Mouse (Mus musculus): Measurements from ENCODE around the gene Ndufa9.

DNA sequence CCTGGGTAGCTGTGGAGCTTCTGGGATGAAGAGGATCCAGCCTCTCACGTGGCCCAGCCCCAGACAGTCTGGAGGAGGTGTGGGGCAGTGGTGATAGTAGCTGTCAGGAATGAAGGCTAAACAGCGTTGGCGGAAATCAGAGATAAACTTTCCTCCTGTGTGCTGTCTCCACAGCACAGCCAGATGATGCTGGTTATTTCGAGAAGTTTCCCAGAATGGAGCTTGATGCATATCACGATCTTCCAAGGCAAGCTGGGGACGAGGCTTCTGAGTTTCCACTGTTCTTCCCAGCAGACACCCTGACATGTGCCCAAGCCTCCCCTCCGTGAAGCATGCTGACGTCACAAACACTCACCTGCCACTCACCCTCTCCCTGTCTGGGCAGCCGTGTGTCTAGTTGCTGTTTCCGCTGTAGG lies 65.3 kb downstream of the Ndufa9 start:
- TF ChIP-seq CTCF (IDR thresholded peaks at IDR 0.05; ENCODE audit: low read depth, low read length) (no peak), POLR2A (IDR thresholded peaks at IDR 0.05; ENCODE audit: insufficient read depth, low read length) (no peak)
